Mouse (Mus musculus): ENCODE measurements around the gene Bod1l. TPM values are rescaled to one million over a fixed set of nuclear protein-coding genes. Genes with fewer than 3 reads are reported as not detected.

Gene Bod1l
- 10 to 100 TPM; 12.6 to 13.6 TPM for total RNA-seq (2021)
- long read RNA-seq, experiment 1, partial matches to known transcripts, result 3 of 5 reads
- long read RNA-seq, experiment 1, other reads (novel, unspliced or antisense), result 2 of 5 reads
- long read RNA-seq, experiment 2, full-length matches to known transcripts, result 1 of 6 reads
- long read RNA-seq, experiment 2, partial matches to known transcripts, result 3 of 6 reads
- long read RNA-seq, experiment 2, other reads (novel, unspliced or antisense), result 2 of 6 reads

GRCm38 (mm10) chr5:41844147-41844529 is at the start of gene Bod1l:
TSS of gene Bod1l (minus strand) at chr5:41844315.
- peak; percentile 95 for DNase-seq
- intact Hi-C loops (cut with DNase I; ENCODE audit: low total_unique reads), result no loop called here

GRCm38 (mm10) chr5:41893351-41893750 is 49.2 kb upstream of the Bod1l start:
- intact Hi-C loops (cut with DNase I; ENCODE audit: low total_unique reads), result no loop called here
- DNase-seq, result no peak

- intact Hi-C loops (cut with DNase I; ENCODE audit: low total_unique reads), result no loop called here
- DNase-seq, result no peak
These were observed 46.8 kb upstream of the Bod1l start for GRCm38 (mm10) chr5:41890871-41891270.

- intact Hi-C loops (cut with DNase I; ENCODE audit: low total_unique reads), result no loop called here
- no peak for DNase-seq
These were observed 45.2 kb upstream of the Bod1l start for GRCm38 (mm10) chr5:41889245-41889849.

- DNase-seq, result no peak
- intact Hi-C loops (cut with DNase I; ENCODE audit: low total_unique reads), result no loop called here
These were observed 44.7 kb upstream of the Bod1l start for GRCm38 (mm10) chr5:41888834-41889233.

GRCm38 (mm10) chr5:41887738-41888137 is 43.6 kb upstream of the Bod1l start:
- peak; percentile 44 for DNase-seq
- intact Hi-C loops (cut with DNase I; ENCODE audit: low total_unique reads), result no loop called here

GRCm38 (mm10) chr5:41884563-41884962 is 40.4 kb upstream of the Bod1l start:
- intact Hi-C loops (cut with DNase I; ENCODE audit: low total_unique reads), result no loop called here
- peak; percentile 33 for DNase-seq

GRCm38 (mm10) chr5:41871164-41871563 is 27.0 kb upstream of the Bod1l start:
- no peak for DNase-seq
- intact Hi-C loops (cut with DNase I; ENCODE audit: low total_unique reads), result no loop called here

GRCm38 (mm10) chr5:41855781-41856180 is 11.7 kb upstream of the Bod1l start:
- intact Hi-C loops (cut with DNase I; ENCODE audit: low total_unique reads), result no loop called here
- no peak for DNase-seq

- DNase-seq, result no peak
- intact Hi-C loops (cut with DNase I; ENCODE audit: low total_unique reads), result no loop called here
These were observed 1.4 kb upstream of the Bod1l start for GRCm38 (mm10) chr5:41845558-41845937.

GRCm38 (mm10) chr5:41844820-41845557 is 874 bp upstream of the Bod1l start:
- intact Hi-C loops (cut with DNase I; ENCODE audit: low total_unique reads), result no loop called here
- DNase-seq, result no peak

- no peak for DNase-seq
- intact Hi-C loops (cut with DNase I; ENCODE audit: low total_unique reads), result no loop called here
These were observed 532 bp downstream of the Bod1l start for GRCm38 (mm10) chr5:41843419-41844146.

- no peak for DNase-seq
- intact Hi-C loops (cut with DNase I; ENCODE audit: low total_unique reads), result no loop called here
These were observed 1.4 kb downstream of the Bod1l start for GRCm38 (mm10) chr5:41842681-41843080.

GRCm38 (mm10) chr5:41841735-41842134 is 2.4 kb downstream of the Bod1l start:
- DNase-seq, result no peak
- intact Hi-C loops (cut with DNase I; ENCODE audit: low total_unique reads), result no loop called here

- intact Hi-C loops (cut with DNase I; ENCODE audit: low total_unique reads), result no loop called here
- DNase-seq, result no peak
These were observed 14.0 kb downstream of the Bod1l start for GRCm38 (mm10) chr5:41830100-41830499.

GRCm38 (mm10) chr5:41821158-41821557 is 23.0 kb downstream of the Bod1l start:
- intact Hi-C loops (cut with DNase I; ENCODE audit: low total_unique reads), result no loop called here
- DNase-seq, result no peak

GRCm38 (mm10) chr5:41820530-41820929 is 23.6 kb downstream of the Bod1l start:
- intact Hi-C loops (cut with DNase I; ENCODE audit: low total_unique reads), result no loop called here
- no peak for DNase-seq

- intact Hi-C loops (cut with DNase I; ENCODE audit: low total_unique reads), result no loop called here
- DNase-seq, result no peak
These were observed 31.6 kb downstream of the Bod1l start for GRCm38 (mm10) chr5:41812516-41812915.

GRCm38 (mm10) chr5:41811279-41811678 is 32.8 kb downstream of the Bod1l start:
- intact Hi-C loops (cut with DNase I; ENCODE audit: low total_unique reads), result no loop called here
- no peak for DNase-seq

- DNase-seq, result no peak
- intact Hi-C loops (cut with DNase I; ENCODE audit: low total_unique reads), result no loop called here
These were observed 36.7 kb downstream of the Bod1l start for GRCm38 (mm10) chr5:41807383-41807782.
